Mouse (Mus musculus) lung, postnatal 0 days (tissue): ENCODE data around the gene Pald1.

Experiments
- CTCF ChIP-seq: IDR thresholded peaks from 2 replicates; pipeline ENCODE4 v1.5.1; 2016; ENCODE audit warnings: antibody characterized with exemption, mild to moderate bottlenecking
- EP300 ChIP-seq: IDR thresholded peaks from 2 replicates; pipeline ENCODE4 v1.6.1; 2016; ENCODE audit warnings: antibody characterized with exemption, mild to moderate bottlenecking, control low read depth

- TF ChIP-seq CTCF (no peak), EP300 (no peak)
Measured at GRCm38 (mm10) chr10:61273844-61274215, 109.5 kb downstream of the Pald1 start.
